Mouse (Mus musculus): ENCODE results near the gene Vmn1r120.
"Not testable (repeated sequence)": the region's sequence is repeated elsewhere in the genome, so short reads cannot be mapped to it uniquely, and the experiment has no call there.

Vmn1r120 gene

DNA sequence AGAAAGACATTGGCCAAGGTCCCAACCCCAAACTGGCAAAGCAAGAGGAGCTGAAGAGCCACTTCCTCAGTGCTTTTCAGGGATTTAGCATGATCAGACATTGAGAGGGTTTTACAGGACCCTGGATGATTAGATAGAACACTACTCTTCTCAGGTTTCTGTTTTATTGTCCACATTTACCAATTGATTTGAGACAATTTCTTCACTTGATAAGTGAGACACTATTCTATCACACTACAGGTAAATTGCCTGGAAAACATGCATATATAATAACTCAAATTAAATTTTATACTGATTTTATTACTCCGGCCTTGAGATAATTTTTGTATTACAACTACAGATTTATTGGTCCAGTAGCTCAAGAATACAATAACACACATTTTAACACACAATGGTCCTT, at the start of gene Vmn1r120:
Gene Vmn1r120 (minus strand): TSS at position 101 of the 400 bp plus-strand sequence.
- not testable (repeated sequence) for DNase-seq

DNA sequence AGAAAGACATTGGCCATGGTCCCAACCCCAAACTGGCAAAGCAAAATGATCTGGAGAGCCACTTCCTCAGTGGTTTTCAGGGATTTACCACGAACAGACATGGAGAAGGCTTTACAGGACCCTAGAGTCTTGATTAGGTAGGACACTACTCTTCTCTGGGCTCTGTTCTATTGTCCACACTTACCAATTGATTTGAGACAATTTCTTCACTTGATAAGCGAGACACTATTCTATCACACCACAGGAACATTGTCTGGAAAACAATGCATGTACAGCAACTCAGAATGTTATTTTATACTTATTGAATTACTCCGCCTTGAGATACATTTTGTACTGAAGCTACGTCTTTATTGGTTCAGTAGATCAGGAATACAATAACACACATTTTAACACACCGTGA, 44.8 kb upstream of the Vmn1r120 start, which contains the start of gene Vmn1r121:
Gene Vmn1r121 (minus strand): TSS at position 101 of the 400 bp plus-strand sequence.
- not testable (repeated sequence) for DNase-seq

DNA sequence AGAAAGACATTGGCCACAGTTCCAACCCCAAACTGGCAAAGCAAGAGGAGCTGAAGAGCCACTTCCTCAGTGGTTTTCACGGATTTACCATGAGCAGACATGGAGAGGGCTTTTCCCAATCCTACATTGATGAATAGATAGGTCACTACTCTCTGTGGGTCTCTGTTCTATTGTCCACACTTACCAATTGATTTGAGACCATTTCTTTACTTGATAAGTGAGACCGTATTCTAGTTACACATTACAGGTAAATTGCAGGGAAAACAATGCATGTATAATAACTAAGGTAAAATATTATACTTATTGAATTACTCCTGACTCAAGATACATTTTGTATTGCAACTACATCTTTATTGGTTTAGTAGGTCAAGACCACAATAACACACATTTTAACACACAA, 41.2 kb downstream of the Vmn1r120 start, which contains the start of gene Vmn1r119:
Gene Vmn1r119 (minus strand): TSS at position 101 of the 400 bp plus-strand sequence.
- not testable (repeated sequence) for DNase-seq
